Mouse (Mus musculus) Patski (cell line): ENCODE measurements around the gene Xkr7. TPM values are rescaled to one million over a fixed set of nuclear protein-coding genes. Genes with fewer than 3 reads are reported as not detected.

Experiments
- ATAC-seq: fragments of 100-300 bp; one replicate; pipeline ENCODE4 v1.8.0; 2021
- CTCF ChIA-PET: fragments of 350-600 bp; sonication (Branson Sonifier 250); formaldehyde crosslinking; loops from one replicate; lab custom pipeline; 2022; ENCODE audit warnings: inconsistent platforms; lab: Charles Lee
- POLR2A ChIA-PET: fragments of 350-600 bp; sonication (Branson Sonifier 250); formaldehyde crosslinking; loops from one replicate; lab custom pipeline; 2022; ENCODE audit warnings: antibody characterized with exemption, inconsistent platforms; lab: Charles Lee
- DNase-seq: peaks from one replicate; pipeline ENCODE4 v3.0.0-alpha.2; 2011; ENCODE audit warnings: low read depth, low spot score
- H3K27me3 ChIP-seq: fragments of 371-371 bp; one replicate; pipeline ENCODE4 v1.5.1; 2021
- CTCF ChIP-seq: fragments of 100-300 bp; IDR thresholded peaks from one replicate; pipeline ENCODE4 v1.5.1; 2021
- in situ Hi-C: fragments of 300-500 bp; cut with MboI; formaldehyde crosslinking; loops from 3 replicates; pipeline ENCODE4 v1.11.1; 2018; ENCODE audit warnings: low pct_unique_long_range_greater_than_20kb, mixed read lengths
- polyA plus RNA-seq: library from polyadenylated mRNA; unstranded; gene quantifications from one replicate; pipeline ENCODE4 v1.2.3, GENCODE M21; 2021

Gene Xkr7
- polyA plus RNA-seq, 1 experiment from 2014 or later = not detected

- no peaks in the 10 kb centered on the region for H3K27me3 ChIP-seq
- peak; percentile 38 for TF ChIP-seq CTCF
- in situ Hi-C loops = loop anchor here (10.0 kb wide), 1 partner anchor 60 kb away; no protein-coding TSS in a partner anchor
- CTCF ChIA-PET = interaction anchor here (1.1 to 8.8 kb wide), 2 partner anchors 15 to 57 kb away, joined by 3 to 70 read pairs; no protein-coding TSS in a partner anchor
- ATAC-seq (no peak), DNase-seq (no peak)
- POLR2A ChIA-PET = no interaction called here
Observed at GRCm38 (mm10) chr2:153084261-153084976, 52.8 kb downstream of the Xkr7 start.

- ChIA-PET POLR2A (no interaction called here), CTCF (interaction anchor here (1.4 to 8.8 kb wide), 2 partner anchors 19 to 56 kb away, joined by 3 to 70 read pairs; no protein-coding TSS in a partner anchor)
- TF ChIP-seq CTCF = no peak
- no peak for DNase-seq
- no peaks in the 10 kb centered on the region for H3K27me3 ChIP-seq
- no peak for ATAC-seq
- in situ Hi-C loops = loop anchor here (10.0 kb wide), 1 partner anchor 59 kb away; no protein-coding TSS in a partner anchor
Observed at GRCm38 (mm10) chr2:153085556-153085955, 53.9 kb downstream of the Xkr7 start.

GRCm38 (mm10) chr2:153086166-153086565, 54.5 kb downstream of the Xkr7 start:
- ChIA-PET POLR2A (no interaction called here), CTCF (interaction anchor here (0.6 to 8.8 kb wide), 4 partner anchors 19 to 61 kb away, joined by 3 to 70 read pairs (median 4); no protein-coding TSS in a partner anchor)
- no peak for TF ChIP-seq CTCF
- DNase-seq (no peak), ATAC-seq (no peak)
- in situ Hi-C loops = loop anchor here (10.0 kb wide), 1 partner anchor 59 kb away; no protein-coding TSS in a partner anchor
- H3K27me3 ChIP-seq = no peaks in the 10 kb centered on the region

DNA sequence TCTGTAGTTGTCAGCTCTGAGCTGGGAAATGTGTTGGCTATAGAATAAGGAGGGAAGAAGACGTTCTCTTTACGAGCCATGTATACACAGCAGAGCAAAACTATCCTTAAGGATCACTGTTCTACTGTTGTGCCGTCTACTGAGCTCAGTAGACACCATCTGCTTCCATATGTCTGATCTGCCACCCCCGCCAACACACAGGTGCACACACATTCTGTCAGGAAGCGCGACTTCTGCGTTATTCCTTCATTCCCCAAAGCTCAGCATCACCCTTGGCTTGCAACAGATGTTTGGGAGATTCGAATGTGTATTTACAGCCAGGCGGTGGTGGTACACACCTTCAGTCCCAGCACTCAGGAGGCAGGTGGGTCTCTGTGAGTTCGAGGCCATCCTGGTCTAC, 55.4 kb downstream of the Xkr7 start:
- in situ Hi-C loops = loop anchor here (10.0 kb wide), 1 partner anchor 58 kb away; no protein-coding TSS in a partner anchor
- no peaks in the 10 kb centered on the region for H3K27me3 ChIP-seq
- CTCF ChIA-PET = interaction anchor here (0.9 to 8.8 kb wide), 3 partner anchors 41 to 60 kb away, joined by 3 to 70 read pairs (median 4); no protein-coding TSS in a partner anchor
- no peak for ATAC-seq
- no peak for TF ChIP-seq CTCF
- DNase-seq = no peak
- POLR2A ChIA-PET = interaction anchor here (1.0 kb wide), 1 partner anchor 10 kb away, joined by 3 read pairs; no protein-coding TSS in a partner anchor

GRCm38 (mm10) chr2:153089316-153089715, 57.7 kb downstream of the Xkr7 start:
- in situ Hi-C loops = loop anchor here (10.0 kb wide), 1 partner anchor 55 kb away; no protein-coding TSS in a partner anchor
- DNase-seq (no peak), ATAC-seq (no peak)
- POLR2A ChIA-PET = interaction anchor here (1.2 kb wide), 1 partner anchor 41 kb away, joined by 3 read pairs; no protein-coding TSS in a partner anchor
- no peaks in the 10 kb centered on the region for H3K27me3 ChIP-seq
- CTCF ChIA-PET = interaction anchor here (0.9 to 1.5 kb wide), 2 partner anchors 48 to 53 kb away, joined by 3 read pairs; no protein-coding TSS in a partner anchor
- TF ChIP-seq CTCF = no peak

DNA sequence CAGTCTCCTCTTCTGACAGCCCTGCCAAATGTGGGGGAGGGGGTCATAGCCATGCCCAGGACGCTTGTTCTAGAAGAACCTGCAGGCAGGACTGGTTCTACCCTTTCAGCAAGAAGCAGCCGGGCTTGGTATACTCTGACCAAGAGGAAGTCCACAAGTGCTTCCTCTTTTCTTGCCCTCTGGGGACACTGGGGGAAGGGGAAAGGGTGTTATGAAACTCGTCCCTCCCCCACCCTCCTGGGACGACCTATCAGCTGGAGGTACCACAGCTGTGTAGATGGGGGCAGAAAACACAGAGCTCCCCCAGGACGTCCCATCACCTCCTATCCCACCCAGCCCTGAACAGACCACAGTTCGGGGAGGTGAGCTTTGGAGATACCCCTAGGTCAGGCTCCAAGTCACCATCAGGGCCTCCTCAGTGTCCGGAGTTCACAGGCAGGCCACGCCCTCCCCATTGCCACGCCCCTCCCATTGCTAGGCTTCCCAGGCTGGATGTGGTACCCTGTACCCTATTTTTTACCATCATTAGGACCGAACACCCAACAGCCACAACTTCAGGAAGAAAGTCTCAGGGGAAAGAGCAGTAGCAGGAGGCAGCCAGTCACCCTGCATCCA, 59.0 kb downstream of the Xkr7 start:
- ATAC-seq (no peak), DNase-seq (no peak)
- H3K27me3 ChIP-seq = no peaks in the 10 kb centered on the region
- in situ Hi-C loops = no loop called here
- ChIA-PET CTCF (interaction anchor here (1.5 to 1.7 kb wide), 2 partner anchors 29 to 44 kb away, joined by 4 to 6 read pairs; no protein-coding TSS in a partner anchor), POLR2A (interaction anchor here (0.6 to 1.2 kb wide), 2 partner anchors 13 to 325 kb away, joined by 3 to 4 read pairs; no protein-coding TSS in a partner anchor)
- no peak for TF ChIP-seq CTCF

Other genes with a start within 250 kb of the Xkr7 start
- 133 TPM for gene Bcl2l1, start 200.1 kb upstream of the Xkr7 start, polyA plus RNA-seq
- 55.7 TPM for gene Tpx2, start 183.9 kb upstream of the Xkr7 start, polyA plus RNA-seq
- gene Mylk2, start 120.5 kb upstream of the Xkr7 start, polyA plus RNA-seq = 0.08 TPM
- gene Foxs1, start 98.6 kb upstream of the Xkr7 start, polyA plus RNA-seq = 0.04 TPM
- 0.36 TPM for gene Dusp15, start 80.2 kb upstream of the Xkr7 start, polyA plus RNA-seq
- 0.45 TPM for gene Ttll9, start 69.4 kb upstream of the Xkr7 start, polyA plus RNA-seq
- gene Pdrg1, start 16.4 kb upstream of the Xkr7 start, polyA plus RNA-seq = 131 TPM
- gene Ccm2l, start 34.1 kb downstream of the Xkr7 start, polyA plus RNA-seq = not detected
- gene Hck, start 76.6 kb downstream of the Xkr7 start, polyA plus RNA-seq = 1.3 TPM
- 95.3 TPM for gene Tm9sf4, start 129.5 kb downstream of the Xkr7 start, polyA plus RNA-seq
- gene Tspyl3, start 193.6 kb downstream of the Xkr7 start, polyA plus RNA-seq = 0.06 TPM
- gene Plagl2, start 209.6 kb downstream of the Xkr7 start, polyA plus RNA-seq = 10.0 TPM
- 16.9 TPM for gene Pofut1, start 209.7 kb downstream of the Xkr7 start, polyA plus RNA-seq